Mouse (Mus musculus): ENCODE data around the gene Lin7b.

DNA sequence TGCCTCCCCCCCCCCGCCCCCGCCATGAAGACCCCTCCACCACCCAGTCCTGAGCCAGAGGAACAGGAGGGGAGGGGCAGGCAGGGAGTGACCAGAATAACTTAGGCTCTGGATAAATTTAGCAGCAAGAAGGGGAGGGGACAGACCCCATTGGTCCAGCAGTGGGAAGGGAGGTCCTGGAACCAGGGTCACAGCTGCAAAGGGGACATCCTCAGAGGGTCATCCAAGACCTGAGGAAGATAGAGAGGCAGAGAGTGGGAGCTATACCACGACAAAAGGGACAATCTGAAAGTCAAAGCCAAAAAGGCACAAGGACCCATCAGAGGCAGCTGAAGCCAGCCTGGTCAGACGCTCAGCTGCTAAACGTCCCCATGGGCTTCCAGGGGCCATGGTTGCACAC, 35.3 kb downstream of the Lin7b start, which contains the start of gene Hrc:
- TF ChIP-seq CTCF (IDR thresholded peaks at IDR 0.05; ENCODE audit: borderline replicate concordance, control insufficient read depth, extremely low read depth, insufficient read depth, low read length, poor library complexity) (no peak), POLR2A (IDR thresholded peaks at IDR 0.05; ENCODE audit: control insufficient read depth, extremely low read depth, insufficient read depth, low read length, poor library complexity) (no peak)

All from thymus, adult 2 months (tissue).